22 mouse cellular contexts compared by ENCODE assay signal in genomic region chr8:30561323-30562207, GRCm38 (mm10).
DNase-seq lines count a peak whose midpoint lies in the region; ATAC-seq and TF ChIP-seq lines count a peak whose summit lies in the region.
"Had no signal": no experiment of that assay in that cellular context is flagged by ENCODE, and none has a peak within 500 bp of the region (broad histone marks: within the 10 kb centered on the region; RNA-seq: fewer than 3 reads in every experiment).

No protein-coding gene starts in this region.

- H3K27ac ChIP-seq in embryonic facial prominence, embryonic 13.5 days = peak overlapping the region; percentile 74
- 0 out of 2 replicates have a peak overlapping the region, but pooled peaks have one; percentile 17 for H3K27ac ChIP-seq in limb, embryonic 12.5 days
- no peak overlapping the region for H3K27ac ChIP-seq in lung, postnatal 0 days (ENCODE audit: low read length)
- no peak overlapping the region for H3K27ac ChIP-seq in cerebellum, adult 2 months (ENCODE audit: insufficient read depth, low read length)
- H3K27ac ChIP-seq: midbrain, embryonic 15.5 days had no signal

- peak; percentile 78 for ATAC-seq in embryonic facial prominence, embryonic 13.5 days (ENCODE audit: insufficient number of reproducible peaks, insufficient read depth, low FRiP score, low TSS enrichment, low read depth)
- 0 out of 2 replicates have a peak, but pooled peaks have one; percentile 68 for ATAC-seq in limb, embryonic 12.5 days (ENCODE audit: insufficient number of reproducible peaks, insufficient read depth, low FRiP score, low TSS enrichment, low read depth)
- ATAC-seq in lung, postnatal 0 days = no peak
- ATAC-seq: CD4-positive, CD25-positive, alpha-beta regulatory T cell, adult 4 months; forebrain, embryonic 14.5 days; midbrain, embryonic 15.5 days had no signal

- peak overlapping the region; percentile 23 for H3K4me2 ChIP-seq in embryonic facial prominence, embryonic 13.5 days
- no peak overlapping the region for H3K4me2 ChIP-seq in limb, embryonic 12.5 days
- no peak overlapping the region for H3K4me2 ChIP-seq in lung, postnatal 0 days (replicated peaks; ENCODE audit: low read depth, low read length)
- H3K4me2 ChIP-seq: liver, embryonic 11.5 days; midbrain, embryonic 15.5 days had no signal

- no peaks in the 10 kb centered on the region for H3K9me3 ChIP-seq in embryonic facial prominence, embryonic 13.5 days
- H3K9me3 ChIP-seq in limb, embryonic 12.5 days = no peaks in the 10 kb centered on the region
- no peaks in the 10 kb centered on the region for H3K9me3 ChIP-seq in lung, postnatal 0 days (ENCODE audit: low read length)
- H3K9me3 ChIP-seq: midbrain, embryonic 15.5 days had no signal

- no peaks in the 10 kb centered on the region for H3K36me3 ChIP-seq in embryonic facial prominence, embryonic 13.5 days
- no peaks in the 10 kb centered on the region for H3K36me3 ChIP-seq in limb, embryonic 12.5 days
- no peaks in the 10 kb centered on the region for H3K36me3 ChIP-seq in lung, postnatal 0 days (ENCODE audit: insufficient read depth, low read length)
- H3K36me3 ChIP-seq: midbrain, embryonic 15.5 days had no signal

- 16% methylated on average over 8 of the region's 8 CpGs for WGBS in embryonic facial prominence, embryonic 13.5 days
- 48% methylated on average over 8 of the region's 8 CpGs for WGBS in limb, embryonic 12.5 days
- WGBS in lung, postnatal 0 days = 73% methylated on average over 8 of the region's 8 CpGs
- 50% methylated on average over 8 of the region's 8 CpGs for WGBS in cerebellum, adult 2 months

- H3K4me3 ChIP-seq in embryonic facial prominence, embryonic 13.5 days = no peak overlapping the region
- no peak overlapping the region for H3K4me3 ChIP-seq in limb, embryonic 12.5 days (replicated peaks)
- H3K4me3 ChIP-seq in lung, postnatal 0 days (ENCODE audit: low read depth, low read length) = no peak overlapping the region
- no peak overlapping the region for H3K4me3 ChIP-seq in cerebellum, adult 2 months (replicated peaks; ENCODE audit: insufficient read depth, low read depth, low read length)
- H3K4me3 ChIP-seq: erythroblast, embryonic 14.5 days; megakaryocyte, embryonic 14.5 days; midbrain, embryonic 15.5 days; myocyte had no signal

- H3K27me3 ChIP-seq in embryonic facial prominence, embryonic 13.5 days = no peaks in the 10 kb centered on the region
- no peaks in the 10 kb centered on the region for H3K27me3 ChIP-seq in limb, embryonic 12.5 days
- no peaks in the 10 kb centered on the region for H3K27me3 ChIP-seq in lung, postnatal 0 days (replicated peaks; ENCODE audit: insufficient read depth, low read length)
- no peaks in the 10 kb centered on the region for H3K27me3 ChIP-seq in cerebellum, adult 2 months (ENCODE audit: control insufficient read depth, insufficient read depth, low read length)
- H3K27me3 ChIP-seq: megakaryocyte, embryonic 14.5 days; midbrain, embryonic 15.5 days had no signal

- no peak for TF ChIP-seq POLR2A in cerebellum, adult 2 months (IDR thresholded peaks at IDR 0.05; ENCODE audit: borderline replicate concordance, insufficient read depth, low read length)

- TF ChIP-seq EP300 in lung, postnatal 0 days (IDR thresholded peaks at IDR 0.05) = no peak

- peak; percentile 11 for DNase-seq in embryo, embryonic 10 days (ENCODE audit: low spot score)
- DNase-seq in embryo, embryonic 9.5 days (ENCODE audit: extremely low spot score) = no peak
- peak; percentile 2 for DNase-seq in NIH3T3 (ENCODE audit: low read depth)
- DNase-seq in layer of hippocampus, adult 9-10 months (ENCODE audit: low spot score) = no peak
- no peak for DNase-seq in lung, postnatal 0 days (ENCODE audit: low spot score)
- no peak for DNase-seq in cerebellum, adult 2 months
- DNase-seq: adrenal gland, postnatal 14 days; cerebellum, adult 11 months; gastrocnemius, postnatal 25 days; kidney, adult 9 months; layer of hippocampus, adult 9-11 months; lung, adult 18-20 months; thymus, postnatal 25 days had no signal

- no peak for TF ChIP-seq CTCF in lung, postnatal 0 days (IDR thresholded peaks at IDR 0.05)
- no peak for TF ChIP-seq CTCF in cerebellum, adult 2 months (IDR thresholded peaks at IDR 0.05; ENCODE audit: borderline replicate concordance, insufficient read depth, low read depth, low read length)

- no peak overlapping the region for H3K9ac ChIP-seq in embryonic facial prominence, embryonic 13.5 days
- no peak overlapping the region for H3K9ac ChIP-seq in limb, embryonic 12.5 days (replicated peaks)
- H3K9ac ChIP-seq in lung, postnatal 0 days (replicated peaks; ENCODE audit: low read depth) = no peak overlapping the region
- H3K9ac ChIP-seq: midbrain, embryonic 15.5 days had no signal

- peaks cover 20% of the 10 kb centered on the region for H3K4me1 ChIP-seq in embryonic facial prominence, embryonic 13.5 days
- H3K4me1 ChIP-seq in limb, embryonic 12.5 days (replicated peaks) = peaks cover 9% of the 10 kb centered on the region; the same call in 1 of the 2 replicates
- H3K4me1 ChIP-seq in lung, postnatal 0 days (ENCODE audit: insufficient read depth, low read depth, low read length) = no peaks in the 10 kb centered on the region
- H3K4me1 ChIP-seq in cerebellum, adult 2 months (ENCODE audit: control insufficient read depth, insufficient read depth, low read length) = no peaks in the 10 kb centered on the region
- H3K4me1 ChIP-seq: megakaryocyte, embryonic 14.5 days; midbrain, embryonic 15.5 days had no signal

Comparison
In these comparisons a context has a peak if more than half of its experiments do, and no peak if none do; other contexts are left out.
1. DNase-seq: peak in embryo, embryonic 10 days (single experiment) and NIH3T3 (single experiment); none in embryo, embryonic 9.5 days (single experiment), layer of hippocampus, adult 9-10 months (single experiment), lung, postnatal 0 days (single experiment) and cerebellum, adult 2 months (0 of 2).
2. H3K27ac ChIP-seq: peak in embryonic facial prominence, embryonic 13.5 days (single experiment) and limb, embryonic 12.5 days (single experiment); none in lung, postnatal 0 days (single experiment) and cerebellum, adult 2 months (single experiment).